Mouse (Mus musculus) hindbrain, embryonic 11.5 days (tissue): ENCODE measurements around the gene Pheta1. TPM values are rescaled to one million over a fixed set of nuclear protein-coding genes. Genes with fewer than 3 reads are reported as not detected.

Experiments used
- ATAC-seq: fragments of 200-750 bp; cut with Nextera tagmentation; 2 replicates; pipeline ENCODE4 v1.8.0; 2017; ENCODE audit warnings: mild to moderate bottlenecking, moderate TSS enrichment, moderate library complexity; ENCODE audit not compliant: low FRiP score
- DNase-seq: peaks from one replicate; pipeline ENCODE4 v3.0.0-alpha.2; 2015; ENCODE audit warnings: low spot score
- H3K27ac ChIP-seq: fragments of 300-500 bp; sonication (generic); 2 replicates; pipeline ENCODE4 v1.5.1; 2014; ENCODE audit warnings: mild to moderate bottlenecking, low read depth, low read length
- H3K27me3 ChIP-seq: fragments of 300-500 bp; sonication (generic); 2 replicates; pipeline ENCODE4 v1.6.1; 2014; ENCODE audit warnings: mild to moderate bottlenecking, low read length, moderate library complexity, mixed read lengths; ENCODE audit not compliant: control insufficient read depth, insufficient read depth
- H3K36me3 ChIP-seq: fragments of 300-500 bp; sonication (generic); 2 replicates; pipeline ENCODE4 v1.6.1; 2014; ENCODE audit warnings: mild to moderate bottlenecking, low read length, moderate library complexity, mixed read lengths; ENCODE audit not compliant: control insufficient read depth, insufficient read depth
- H3K4me1 ChIP-seq: fragments of 300-500 bp; sonication (generic); replicated peaks from 2 replicates; pipeline ENCODE4 v1.6.1; 2014; ENCODE audit warnings: low read length, mixed read lengths; ENCODE audit not compliant: control insufficient read depth, insufficient read depth
- H3K4me2 ChIP-seq: fragments of 300-500 bp; sonication (generic); replicated peaks from 2 replicates; pipeline ENCODE4 v1.6.1; 2014; ENCODE audit warnings: mild to moderate bottlenecking, low read depth, low read length
- H3K4me3 ChIP-seq: fragments of 300-500 bp; sonication (generic); 2 replicates; pipeline ENCODE4 v1.5.1; 2014; ENCODE audit warnings: low read depth, low read length
- H3K9ac ChIP-seq: fragments of 300-500 bp; sonication (generic); 2 replicates; pipeline ENCODE4 v1.6.1; 2014; ENCODE audit warnings: low read depth, low read length
- H3K9me3 ChIP-seq: fragments of 300-500 bp; sonication (generic); 2 replicates; pipeline ENCODE4 v1.6.1; 2016; ENCODE audit warnings: low read length; ENCODE audit not compliant: control insufficient read depth
- WGBS: fragments of 180-500 bp; shearing (Covaris S2); extraction: QIAGEN DNeasy Blood & Tissue Kit; methylation state at CpG from one replicate; pipeline ENCODE4 v1.1.7; 2014; 5-methylcytosine and 5-hydroxymethylcytosine counted together
- polyA plus RNA-seq: library from polyadenylated mRNA; unstranded; fragments of >200 nt; fragmentation: Nextera tagmentation; extraction: Ambion mirVana; gene quantifications from 2 replicates; pipeline ENCODE4 v1.2.1, GENCODE M21; 2014

The Pheta1 gene
- polyA plus RNA-seq, 1 experiment from 2014 or later: 27.0 TPM

DNA sequence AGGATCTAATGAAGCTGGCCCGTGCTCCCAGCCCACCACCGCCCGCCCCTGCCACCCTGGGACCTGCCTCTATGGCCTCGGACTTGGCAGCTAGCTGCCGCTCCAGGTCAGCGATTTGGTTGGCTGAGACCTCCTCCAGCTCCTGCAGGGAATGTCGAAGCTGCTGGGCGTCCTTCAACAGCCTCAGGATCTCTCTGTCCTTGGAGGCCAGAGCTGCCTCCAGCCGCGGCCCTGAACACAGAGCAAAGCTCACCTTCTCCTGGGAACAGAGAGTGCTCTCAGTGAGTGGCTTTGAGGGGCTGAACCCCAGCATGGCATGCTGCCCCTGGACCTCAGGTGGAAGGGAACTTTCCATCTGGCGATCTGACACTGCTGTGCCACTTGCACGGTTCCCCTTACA lies 28.1 kb downstream of the Pheta1 start:
- H3K27ac ChIP-seq: no peak overlapping the region
- ATAC-seq: no peak
- 0 out of 2 replicates have a peak, but pooled peaks cover 3% of the 10 kb centered on the region for H3K36me3 ChIP-seq
- H3K4me3 ChIP-seq: no peak overlapping the region
- 80% methylated on average over 12 of the region's 12 CpGs for WGBS
- no peak for DNase-seq
- no peaks in the 10 kb centered on the region for H3K27me3 ChIP-seq
- H3K9ac ChIP-seq: no peak overlapping the region
- no peak overlapping the region for H3K4me2 ChIP-seq
- no peaks in the 10 kb centered on the region for H3K9me3 ChIP-seq
- H3K4me1 ChIP-seq: no peaks in the 10 kb centered on the region

DNA sequence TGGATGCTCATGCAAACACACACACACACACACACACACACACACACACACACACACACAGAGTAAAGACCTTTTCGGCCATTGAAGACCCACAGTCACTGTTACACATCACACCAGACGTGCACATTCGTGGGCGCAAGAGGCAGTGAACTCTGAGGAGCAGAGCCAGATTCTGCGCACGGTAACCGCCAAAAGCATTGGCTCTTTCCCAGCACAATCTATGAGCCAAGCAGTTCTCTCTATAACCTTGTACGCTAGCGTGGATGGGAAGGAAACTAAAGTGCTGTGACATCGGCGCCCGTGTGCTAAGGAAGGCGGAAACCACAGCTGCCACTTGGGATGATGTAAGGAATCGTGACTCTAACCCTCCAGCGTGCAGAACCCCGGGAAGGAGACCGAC lies 29.9 kb downstream of the Pheta1 start:
- Histone ChIP-seq H3K4me3 (no peak overlapping the region), H3K27me3 (no peaks in the 10 kb centered on the region), H3K9ac (no peak overlapping the region), H3K9me3 (no peaks in the 10 kb centered on the region), H3K36me3 (0 out of 2 replicates have a peak, but pooled peaks cover 3% of the 10 kb centered on the region), H3K4me1 (no peaks in the 10 kb centered on the region), H3K27ac (no peak overlapping the region), H3K4me2 (no peak overlapping the region)
- 90% methylated on average over 17 of the region's 17 CpGs for WGBS
- DNase-seq: no peak
- no peak for ATAC-seq

DNA sequence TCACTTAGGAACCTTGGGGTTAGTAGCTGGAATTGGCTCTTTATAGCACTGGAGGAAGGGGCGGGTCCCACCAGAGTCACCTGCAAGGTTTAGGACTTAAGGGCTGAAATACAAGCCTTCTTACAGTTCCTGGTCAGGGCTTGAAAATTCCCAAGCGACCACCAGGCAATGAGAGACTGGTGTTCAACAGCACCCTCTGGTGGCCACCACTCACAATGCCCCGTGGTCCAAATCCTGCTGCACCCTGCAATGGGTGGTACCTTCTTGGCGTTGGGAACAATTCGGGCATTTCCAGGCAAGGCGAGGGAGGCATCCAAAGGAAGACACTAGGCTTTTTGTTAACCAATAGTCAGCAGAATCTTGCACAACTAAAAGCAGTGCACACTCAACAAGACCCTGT lies 30.4 kb downstream of the Pheta1 start:
- Histone ChIP-seq H3K4me2 (no peak overlapping the region), H3K27ac (no peak overlapping the region), H3K27me3 (no peaks in the 10 kb centered on the region), H3K36me3 (0 out of 2 replicates have a peak, but pooled peaks cover 3% of the 10 kb centered on the region), H3K9me3 (no peaks in the 10 kb centered on the region), H3K9ac (no peak overlapping the region), H3K4me1 (no peaks in the 10 kb centered on the region), H3K4me3 (no peak overlapping the region)
- ATAC-seq: no peak
- WGBS: 62% methylated on average over 6 of the region's 6 CpGs
- DNase-seq: peak; percentile 55

DNA sequence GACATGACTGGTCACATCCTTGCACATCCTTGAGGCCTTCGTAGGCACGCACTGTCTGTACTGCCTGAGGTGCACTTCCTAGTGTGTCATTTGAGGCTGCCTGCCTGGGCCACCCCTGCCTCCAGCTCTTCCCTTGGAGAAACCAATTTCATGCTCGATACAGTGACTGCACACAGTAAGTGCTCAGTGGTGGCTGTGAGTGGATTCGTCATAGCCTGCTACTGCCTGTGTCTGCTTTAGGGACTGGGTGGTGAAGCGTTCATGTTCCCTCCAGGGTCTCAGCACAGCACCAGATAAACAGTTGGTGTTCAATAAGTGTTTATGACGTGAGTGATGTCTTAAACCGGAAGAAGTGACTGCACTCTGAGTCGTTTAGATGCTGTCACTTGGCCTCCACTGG lies 34.6 kb downstream of the Pheta1 start:
- Histone ChIP-seq H3K9me3 (no peaks in the 10 kb centered on the region), H3K36me3 (0 out of 2 replicates have a peak, but pooled peaks cover 3% of the 10 kb centered on the region), H3K4me1 (no peaks in the 10 kb centered on the region), H3K4me3 (no peak overlapping the region), H3K9ac (no peak overlapping the region), H3K27ac (no peak overlapping the region), H3K4me2 (no peak overlapping the region), H3K27me3 (no peaks in the 10 kb centered on the region)
- WGBS: 80% methylated on average over 8 of the region's 8 CpGs
- DNase-seq (no peak), ATAC-seq (no peak)

DNA sequence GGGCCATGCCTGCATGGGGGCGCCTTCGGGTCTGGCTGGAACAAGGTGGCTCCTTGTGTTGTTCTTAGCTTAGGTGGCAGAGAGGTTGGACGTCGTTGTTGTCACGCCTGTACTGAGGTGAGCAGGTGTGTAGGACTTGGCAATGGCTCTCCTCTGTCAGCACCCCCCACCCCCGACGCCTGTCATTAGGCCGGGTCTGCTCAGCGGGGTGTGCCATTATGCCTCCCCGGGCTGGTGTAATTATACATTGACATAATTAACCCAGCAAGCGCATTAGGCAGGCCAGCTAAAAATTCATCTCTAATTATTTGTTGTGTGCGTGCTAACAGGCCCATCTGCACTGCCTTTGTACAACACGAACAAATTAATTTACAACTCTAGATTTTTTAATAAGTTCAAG lies 40.6 kb downstream of the Pheta1 start:
- 45% methylated on average over 13 of the region's 13 CpGs for WGBS
- Histone ChIP-seq H3K4me1 (no peaks in the 10 kb centered on the region), H3K27ac (no peak overlapping the region), H3K4me2 (no peak overlapping the region), H3K9ac (no peak overlapping the region), H3K4me3 (no peak overlapping the region), H3K9me3 (no peaks in the 10 kb centered on the region), H3K36me3 (no peaks in the 10 kb centered on the region), H3K27me3 (no peaks in the 10 kb centered on the region)
- DNase-seq (no peak), ATAC-seq (no peak)

DNA sequence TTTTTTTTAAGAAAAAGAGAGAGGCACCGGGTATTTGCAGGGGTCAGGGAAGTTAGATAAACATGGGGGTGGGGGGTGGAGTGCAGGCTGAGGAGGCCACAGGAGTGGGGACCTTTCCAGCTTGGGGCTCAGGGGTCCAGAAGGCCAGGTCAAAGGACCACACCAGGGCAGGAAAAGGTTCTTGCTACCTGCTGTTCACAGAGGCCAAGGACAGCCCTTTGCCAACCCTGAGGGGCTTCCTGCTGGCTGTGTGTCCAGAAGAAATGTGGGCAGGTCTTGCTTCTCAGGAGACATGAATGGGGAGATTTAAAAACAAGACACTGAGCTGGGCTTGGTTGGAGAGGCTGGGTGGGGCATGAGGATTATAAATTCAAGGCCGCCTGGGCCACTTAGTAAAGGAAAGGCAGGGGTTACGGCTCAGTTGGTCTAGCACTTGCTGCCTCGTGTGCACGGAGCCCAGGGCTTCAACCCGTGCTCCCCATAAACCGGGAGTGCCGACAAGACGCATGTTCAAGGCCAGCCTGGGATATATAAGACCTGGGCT lies 41.1 kb downstream of the Pheta1 start:
- Histone ChIP-seq H3K9me3 (no peaks in the 10 kb centered on the region), H3K4me1 (0 out of 2 replicates have a peak, but pooled peaks cover 2% of the 10 kb centered on the region), H3K4me2 (no peak overlapping the region), H3K36me3 (no peaks in the 10 kb centered on the region), H3K27me3 (no peaks in the 10 kb centered on the region), H3K4me3 (no peak overlapping the region), H3K27ac (peak overlapping the region; percentile 1; the same call in 1 of the 2 replicates), H3K9ac (no peak overlapping the region)
- WGBS: 33% methylated on average over 9 of the region's 9 CpGs
- ATAC-seq (no peak), DNase-seq (no peak)

DNA sequence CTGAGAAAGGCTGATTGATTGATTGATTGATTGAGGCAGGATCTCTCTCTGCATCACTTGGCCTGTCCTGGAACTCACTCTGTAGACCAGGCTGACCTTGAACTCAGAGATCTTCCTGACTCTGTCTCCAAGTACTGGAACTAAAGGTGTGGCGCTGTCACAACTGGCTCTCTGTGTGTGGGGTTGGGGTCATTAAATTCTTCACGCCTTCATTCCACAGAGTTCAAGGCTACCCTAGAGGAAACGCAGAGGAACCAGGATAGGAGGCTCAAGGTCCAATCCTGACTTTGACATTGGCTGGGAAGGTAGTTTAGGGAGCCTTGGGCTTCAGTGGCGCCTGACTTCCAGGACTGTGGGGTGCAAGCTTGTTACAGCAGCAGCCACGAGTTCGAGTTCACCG lies 42.1 kb downstream of the Pheta1 start:
- H3K9ac ChIP-seq: no peak overlapping the region
- ATAC-seq: no peak
- DNase-seq: no peak
- no peak overlapping the region for H3K4me2 ChIP-seq
- H3K4me3 ChIP-seq: no peak overlapping the region
- H3K27me3 ChIP-seq: no peaks in the 10 kb centered on the region
- 92% methylated on average over 7 of the region's 7 CpGs for WGBS
- 0 out of 2 replicates have a peak, but pooled peaks cover 2% of the 10 kb centered on the region for H3K4me1 ChIP-seq
- no peaks in the 10 kb centered on the region for H3K9me3 ChIP-seq
- H3K36me3 ChIP-seq: no peaks in the 10 kb centered on the region
- no peak overlapping the region for H3K27ac ChIP-seq

DNA sequence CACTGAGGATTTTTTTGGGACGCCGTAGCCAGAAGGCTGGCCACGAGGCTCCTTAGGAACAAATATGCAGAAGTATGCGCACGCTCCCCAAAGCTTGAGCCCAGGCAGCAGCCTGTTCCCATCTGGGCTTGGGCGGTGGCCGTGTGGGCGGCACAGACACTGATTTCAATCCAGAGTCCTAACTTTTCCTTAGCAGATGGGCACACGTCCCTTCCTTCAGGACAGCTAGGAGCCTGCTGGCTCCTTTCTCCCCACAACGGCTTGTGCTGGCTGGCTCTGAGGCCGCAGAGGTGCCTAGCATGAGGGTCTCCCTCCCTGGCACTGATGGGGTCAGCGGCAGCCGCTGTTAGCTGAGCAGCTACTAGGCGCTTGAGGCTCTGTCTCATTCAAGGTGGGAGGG lies 43.5 kb downstream of the Pheta1 start:
- no peaks in the 10 kb centered on the region for H3K9me3 ChIP-seq
- 88% methylated on average over 14 of the region's 14 CpGs for WGBS
- no peaks in the 10 kb centered on the region for H3K27me3 ChIP-seq
- no peak overlapping the region for H3K4me3 ChIP-seq
- no peak overlapping the region for H3K4me2 ChIP-seq
- ATAC-seq (no peak), DNase-seq (no peak)
- H3K4me1 ChIP-seq: 0 out of 2 replicates have a peak, but pooled peaks cover 2% of the 10 kb centered on the region
- no peak overlapping the region for H3K27ac ChIP-seq
- no peaks in the 10 kb centered on the region for H3K36me3 ChIP-seq
- no peak overlapping the region for H3K9ac ChIP-seq

DNA sequence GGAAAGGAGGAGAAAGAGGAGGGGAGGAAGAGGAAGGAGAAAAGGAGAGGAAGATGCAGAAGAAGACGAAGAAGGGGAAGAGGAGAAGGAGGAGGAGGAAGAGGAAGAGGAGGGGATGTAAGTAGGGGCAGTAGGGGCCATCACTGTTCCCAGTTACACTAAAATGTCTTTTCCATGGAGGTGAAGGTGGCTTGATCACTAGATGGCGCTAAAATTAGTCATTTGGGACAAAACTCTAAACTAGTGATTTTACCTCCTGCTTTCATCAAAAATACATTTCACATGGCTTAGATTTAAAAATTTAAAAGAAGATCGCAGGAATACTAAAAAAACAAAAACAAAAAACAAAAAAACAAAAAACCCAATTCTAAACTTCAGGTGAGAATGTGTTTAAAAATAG lies 44.8 kb downstream of the Pheta1 start:
- 35% methylated on average over 3 of the region's 3 CpGs for WGBS
- no peak for ATAC-seq
- Histone ChIP-seq H3K27ac (no peak overlapping the region), H3K4me1 (0 out of 2 replicates have a peak, but pooled peaks cover 2% of the 10 kb centered on the region), H3K27me3 (no peaks in the 10 kb centered on the region), H3K4me2 (no peak overlapping the region), H3K36me3 (no peaks in the 10 kb centered on the region), H3K9ac (no peak overlapping the region), H3K9me3 (no peaks in the 10 kb centered on the region), H3K4me3 (no peak overlapping the region)
- peak; percentile 38 for DNase-seq
